Mouse (Mus musculus) ovary, postnatal 10 days (tissue): ENCODE measurements around the gene Mid1ip1.

Source experiments
- DNase-seq: peaks from one replicate; pipeline ENCODE4 v3.0.0; 2022; ENCODE audit warnings: low spot score

Gene Mid1ip1

DNA sequence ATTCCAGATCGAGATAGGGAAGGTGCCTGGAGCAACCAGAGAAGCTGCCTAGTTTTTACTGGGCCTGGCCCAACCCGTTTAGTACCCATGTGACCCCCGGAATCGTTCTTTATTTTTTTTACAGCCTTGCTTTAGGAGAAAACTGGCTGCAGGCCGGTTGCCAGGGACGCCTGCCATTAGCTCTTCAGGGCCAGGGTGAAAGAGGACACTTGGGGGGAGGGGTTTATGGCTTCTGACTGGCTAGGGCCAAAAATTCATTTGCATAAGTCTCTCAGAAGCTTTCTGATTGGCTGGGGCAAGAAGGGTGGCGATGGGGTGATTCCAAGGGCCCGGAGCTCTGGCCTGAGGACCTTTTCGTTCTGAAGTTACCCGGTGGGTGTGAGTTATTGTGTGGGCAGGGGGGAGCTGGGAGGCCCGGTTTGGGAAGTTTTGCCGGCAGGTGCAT lies at the start of gene Mid1ip1:
Gene Mid1ip1 (plus strand): TSS at position 318 of the 445 bp plus-strand sequence.
- DNase-seq: peak; percentile 34

DNA sequence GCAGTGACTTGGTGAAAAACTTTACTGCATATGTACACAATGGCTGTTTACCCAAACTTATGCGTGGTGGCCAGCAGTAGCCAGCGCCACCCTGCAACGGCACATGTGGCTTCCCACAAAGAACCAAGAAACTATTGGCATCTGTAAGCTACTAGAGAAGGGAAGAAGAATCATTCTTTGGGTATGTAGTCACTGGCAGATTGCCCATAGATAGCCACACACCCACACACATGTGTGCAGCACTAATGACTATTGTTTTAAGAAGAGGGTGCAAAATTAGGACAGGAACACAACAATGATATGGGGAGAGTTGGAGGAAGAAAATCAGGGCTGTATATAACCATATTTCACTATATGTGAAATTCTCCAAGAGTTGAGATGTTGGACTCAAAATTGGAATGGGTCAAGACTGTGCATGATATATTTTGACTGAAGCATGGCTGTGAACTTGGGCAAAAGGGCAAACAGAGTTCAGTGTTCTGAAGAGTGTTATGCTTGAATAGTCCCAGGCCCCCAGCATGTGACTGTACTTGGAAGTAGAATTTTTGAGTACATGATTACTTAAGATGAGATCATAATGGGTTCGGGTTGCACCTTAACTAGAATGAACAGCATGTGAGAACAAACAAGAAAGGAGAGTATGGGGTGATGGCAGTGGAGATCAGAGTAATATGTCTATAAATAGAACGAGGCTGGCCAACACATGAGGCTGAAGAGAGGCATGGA lies 20.2 kb upstream of the Mid1ip1 start:
- DNase-seq: no peak

DNA sequence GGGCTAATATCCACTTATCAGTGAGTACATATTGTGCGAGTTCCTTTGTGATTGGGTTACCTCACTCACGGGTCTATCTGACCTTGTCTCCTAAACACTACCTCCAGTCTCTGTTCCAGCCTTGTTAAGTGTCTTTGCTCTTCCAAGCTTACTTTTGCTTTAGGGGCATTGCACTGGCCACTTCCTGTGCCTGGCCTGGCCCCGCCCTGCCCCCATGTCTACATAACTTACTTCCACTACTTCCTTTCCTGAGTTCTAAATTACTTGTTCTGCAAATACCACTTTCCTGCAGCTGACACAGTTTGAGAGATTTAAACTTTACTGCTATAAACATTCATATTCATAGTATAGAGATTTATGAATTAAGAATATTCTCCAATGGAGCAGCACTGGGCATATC lies 8.1 kb upstream of the Mid1ip1 start:
- no peak for DNase-seq

DNA sequence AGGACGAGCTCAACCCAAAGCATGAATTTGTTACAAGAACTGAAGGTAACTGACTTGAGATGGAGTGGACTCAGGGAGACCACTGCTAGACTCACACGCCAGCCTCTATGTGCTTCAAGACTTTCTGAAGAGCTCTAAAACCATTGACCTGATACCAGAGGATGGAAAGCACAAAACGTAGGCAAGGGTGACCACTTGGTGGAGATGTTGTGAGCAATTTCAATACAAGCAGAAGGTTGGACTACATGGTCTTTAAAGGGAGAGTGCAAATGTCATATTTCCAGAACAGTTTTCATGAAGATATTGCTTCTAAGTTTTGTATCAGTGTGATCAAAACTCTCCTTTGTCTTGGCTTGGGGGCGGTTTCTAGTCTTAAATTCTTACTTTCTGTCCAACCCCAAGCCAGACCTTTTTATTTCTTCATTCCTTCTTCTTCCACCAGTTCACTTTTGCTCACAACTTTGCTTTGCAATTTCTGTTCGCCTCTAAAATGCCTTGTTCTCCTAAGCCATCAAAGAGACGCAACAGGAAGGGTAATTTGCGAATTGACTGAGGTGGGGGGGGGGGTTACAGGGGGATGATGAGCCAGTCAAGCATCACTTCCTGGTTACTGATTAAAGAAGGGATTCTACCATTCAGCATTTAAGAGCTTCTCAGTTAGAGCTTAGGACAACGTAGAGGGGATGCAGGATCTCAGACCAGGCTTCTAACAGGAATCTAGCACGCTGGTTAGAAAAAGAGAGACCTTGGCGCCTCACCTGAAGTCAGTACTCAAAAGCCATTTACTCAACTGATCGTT lies 775 bp upstream of the Mid1ip1 start:
- no peak for DNase-seq

DNA sequence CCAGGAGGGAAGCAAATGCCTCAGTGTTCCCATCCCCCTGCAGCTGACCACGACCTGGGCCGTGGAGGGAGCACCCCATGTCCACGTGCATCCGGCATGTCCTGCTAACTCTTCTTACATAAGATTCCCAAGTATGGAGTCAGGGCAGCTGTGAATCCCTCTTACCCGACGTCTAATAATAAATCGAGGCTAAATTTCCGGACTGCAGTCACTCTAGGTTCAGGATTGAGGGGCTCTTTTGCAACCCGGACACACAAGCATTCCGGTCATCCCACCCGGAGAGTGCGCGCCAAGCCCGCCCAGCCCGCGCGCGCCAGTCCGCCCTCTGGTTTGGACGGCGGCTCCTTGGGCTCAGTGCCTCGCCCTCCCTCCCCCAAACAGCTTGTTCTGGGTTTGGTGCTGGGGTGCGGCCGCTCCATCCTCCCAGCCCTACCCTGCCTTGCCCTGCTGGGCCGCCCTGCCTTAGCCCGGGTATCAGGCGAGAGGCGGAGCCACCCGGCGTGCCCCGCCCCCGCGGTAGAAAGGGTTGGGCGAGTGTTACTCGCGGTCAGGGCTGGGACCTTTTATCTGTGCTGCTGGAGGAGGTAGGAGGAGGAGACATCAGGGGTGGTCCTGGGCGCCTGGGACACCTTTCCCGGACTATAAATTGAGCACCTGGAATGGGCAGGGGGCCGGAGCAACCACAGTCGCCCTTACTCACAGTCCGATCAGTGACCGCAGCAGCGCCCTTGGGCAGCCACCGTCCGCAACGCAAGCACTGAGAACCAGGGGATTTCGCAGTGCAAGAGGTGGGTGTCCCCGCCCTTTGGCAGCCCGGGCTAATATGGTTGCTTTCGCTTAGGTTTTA lies 2.3 kb downstream of the Mid1ip1 start:
- DNase-seq: peak; percentile 56

DNA sequence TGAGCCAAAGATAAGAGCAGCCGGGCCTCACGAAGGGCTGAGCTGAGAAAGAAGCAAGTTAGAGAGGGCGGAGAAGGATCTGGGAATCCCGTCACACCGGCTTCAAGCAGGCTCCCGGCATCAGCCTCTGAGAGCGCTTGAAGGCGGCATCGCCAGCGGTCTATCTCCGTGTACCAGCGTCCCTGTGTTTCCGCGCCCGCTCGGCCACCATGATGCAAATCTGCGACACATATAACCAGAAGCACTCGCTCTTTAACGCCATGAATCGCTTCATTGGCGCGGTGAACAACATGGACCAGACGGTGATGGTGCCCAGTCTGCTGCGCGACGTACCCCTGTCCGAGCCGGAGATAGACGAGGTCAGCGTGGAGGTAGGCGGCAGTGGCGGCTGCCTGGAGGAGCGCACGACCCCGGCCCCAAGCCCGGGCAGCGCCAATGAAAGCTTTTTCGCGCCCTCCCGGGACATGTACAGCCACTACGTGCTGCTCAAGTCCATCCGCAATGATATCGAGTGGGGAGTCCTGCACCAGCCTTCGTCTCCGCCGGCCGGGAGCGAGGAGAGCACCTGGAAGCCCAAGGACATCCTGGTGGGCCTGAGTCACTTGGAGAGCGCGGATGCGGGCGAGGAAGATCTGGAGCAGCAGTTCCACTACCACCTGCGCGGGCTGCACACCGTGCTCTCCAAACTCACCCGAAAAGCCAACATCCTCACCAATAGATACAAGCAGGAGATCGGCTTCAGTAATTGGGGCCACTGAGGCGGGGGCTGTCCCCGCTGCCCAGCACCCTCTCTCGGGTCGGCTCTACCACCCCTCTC lies 3.4 kb downstream of the Mid1ip1 start:
- peak; percentile 10 for DNase-seq

DNA sequence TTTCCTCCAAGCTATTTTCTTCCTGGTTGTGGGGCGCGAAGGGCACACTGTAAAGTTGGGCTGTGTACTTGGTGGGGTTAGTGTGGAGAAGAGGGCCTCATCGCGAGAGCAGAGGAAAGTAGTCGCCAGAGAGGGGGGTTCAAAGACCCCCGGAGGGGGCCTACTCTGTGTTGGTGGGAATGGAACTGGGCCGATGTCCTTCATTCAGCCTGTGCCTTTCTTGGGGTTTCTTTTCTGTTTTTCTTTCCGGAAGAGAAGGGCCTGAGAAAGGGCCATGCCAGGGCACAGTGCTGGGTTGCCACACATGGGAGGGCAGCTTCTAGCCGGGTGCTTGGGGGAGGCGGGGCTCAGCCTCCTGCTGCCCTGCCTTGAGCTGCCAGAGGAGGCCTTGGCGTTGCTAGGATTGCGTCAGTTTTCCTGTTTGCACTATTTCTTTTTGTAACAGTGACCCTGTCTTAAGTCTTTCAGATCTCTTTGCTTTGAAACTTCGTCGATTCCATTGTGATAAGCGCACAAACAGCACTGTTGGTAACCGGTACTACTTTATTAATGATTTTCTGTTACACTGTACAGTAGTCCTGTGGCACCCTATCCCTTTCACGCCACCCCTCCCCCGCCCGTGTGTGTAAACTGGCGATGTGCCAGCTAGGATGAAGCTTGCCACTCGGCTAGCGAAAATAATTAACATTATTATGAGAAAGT lies 4.2 kb downstream of the Mid1ip1 start:
- peak; percentile 29 for DNase-seq

DNA sequence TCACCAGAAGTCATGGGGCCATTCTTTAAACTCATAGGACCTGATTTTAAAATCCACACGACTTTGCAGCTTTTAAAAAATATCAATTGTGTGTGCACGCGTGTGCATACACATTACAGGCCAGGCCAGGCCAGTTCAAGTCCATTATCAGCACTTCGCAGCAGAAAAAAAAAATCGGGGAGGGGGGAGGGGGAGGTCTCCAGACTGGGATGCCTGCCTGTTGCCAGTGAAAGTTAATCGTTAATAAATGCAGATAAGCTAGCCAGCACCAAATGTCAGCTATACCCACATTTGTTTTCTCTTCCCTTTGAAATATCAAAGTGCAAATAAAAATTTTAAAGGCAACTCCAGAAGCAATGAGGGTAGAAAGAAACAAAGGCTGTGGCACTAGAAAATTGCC lies 5.6 kb downstream of the Mid1ip1 start:
- DNase-seq: no peak

DNA sequence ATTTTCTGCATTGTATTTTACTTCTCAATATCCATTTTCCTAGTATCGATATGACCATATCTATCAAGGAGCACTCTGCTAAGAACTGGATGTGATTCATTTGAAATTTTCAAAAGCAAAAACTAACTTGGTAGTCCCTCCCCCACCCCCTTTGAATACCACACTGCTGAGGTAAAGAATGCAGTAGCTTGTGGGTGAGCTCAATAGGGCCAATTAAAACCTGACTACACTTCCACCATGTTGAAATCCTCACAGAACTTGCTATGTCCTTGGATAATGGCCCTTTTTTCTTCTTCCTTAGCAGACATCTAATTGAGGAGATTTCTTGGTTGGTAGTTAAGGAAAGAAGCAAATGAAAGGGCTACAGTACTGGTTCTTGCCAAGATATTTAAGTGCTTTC lies 9.8 kb downstream of the Mid1ip1 start:
- DNase-seq: no peak

DNA sequence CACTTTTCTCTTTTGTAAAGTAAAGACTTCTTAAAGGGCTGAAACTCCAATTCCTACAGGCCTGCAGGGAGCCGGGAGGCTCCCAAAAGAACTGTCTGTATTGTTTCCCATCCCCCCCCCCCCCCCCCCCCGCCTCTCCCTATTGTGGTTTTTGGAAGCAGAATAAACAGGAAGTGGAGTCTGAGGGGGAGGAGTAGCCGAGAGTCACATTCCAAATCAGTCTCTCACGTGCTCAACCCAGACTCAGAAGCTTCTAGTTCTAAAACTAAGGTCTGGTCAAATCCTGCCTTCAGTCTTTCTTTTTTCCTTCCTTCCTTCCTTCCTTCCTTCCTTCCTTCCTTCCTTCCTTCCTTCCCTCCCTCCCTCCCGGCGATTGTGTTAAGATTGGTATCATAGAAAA lies 14.7 kb downstream of the Mid1ip1 start:
- no peak for DNase-seq

DNA sequence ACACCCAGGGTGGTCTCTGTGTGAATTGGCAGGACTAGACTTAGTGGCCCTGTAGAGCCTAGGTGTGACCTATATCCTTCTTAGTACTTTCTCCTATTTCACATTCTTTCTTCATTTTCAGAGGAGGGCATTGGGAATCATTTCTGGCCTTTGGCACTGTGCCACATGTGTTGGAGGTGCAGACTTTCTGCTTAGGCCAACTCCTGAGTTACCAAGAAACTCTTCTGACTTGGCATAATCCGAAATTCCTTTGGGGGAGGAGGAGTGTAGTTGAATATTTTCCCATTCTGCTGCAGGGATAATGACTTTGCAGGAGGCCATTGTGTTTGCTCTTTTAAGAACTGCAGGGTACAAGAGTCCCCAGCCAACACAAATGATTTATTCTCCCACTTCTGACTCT lies 19.6 kb downstream of the Mid1ip1 start:
- DNase-seq: no peak

DNA sequence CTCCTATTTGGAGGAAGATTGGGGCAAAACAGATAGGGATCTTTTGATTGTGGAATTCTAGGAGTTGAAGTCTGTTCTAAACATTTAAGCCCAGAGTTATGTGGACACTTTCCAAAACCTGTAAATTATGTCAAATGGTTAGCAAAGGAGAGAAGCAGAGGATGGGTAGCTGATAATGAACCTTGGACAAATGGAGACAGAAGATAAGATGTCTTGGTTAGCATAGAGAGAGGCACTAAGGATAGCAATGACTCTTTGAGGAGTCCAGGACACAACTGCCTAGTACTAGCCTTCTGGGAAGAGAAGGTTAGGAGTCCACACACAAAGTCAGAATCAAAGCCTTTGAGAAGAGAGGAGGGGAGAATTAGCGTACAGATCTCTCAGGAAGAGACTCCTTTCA lies 20.1 kb downstream of the Mid1ip1 start:
- DNase-seq: no peak

DNA sequence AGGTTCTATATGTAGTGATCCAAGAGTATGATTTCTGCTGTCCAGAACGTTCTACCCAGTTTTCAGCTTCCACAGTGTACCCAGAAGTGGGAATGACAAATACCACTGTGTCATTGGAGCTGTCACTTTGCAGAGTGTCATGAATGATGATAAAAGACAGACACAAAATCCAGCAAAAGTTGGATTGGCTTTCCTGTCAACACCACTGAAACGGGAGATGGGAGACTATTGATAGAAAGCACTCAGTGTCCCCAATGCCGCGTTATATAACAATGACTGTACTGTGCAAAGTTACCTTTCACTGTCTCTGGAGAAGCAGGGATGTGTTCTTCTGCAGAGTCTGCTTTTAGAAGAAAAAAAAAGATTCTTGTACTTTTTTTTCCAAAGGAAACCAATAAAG lies 44.1 kb downstream of the Mid1ip1 start:
- DNase-seq: no peak

DNA sequence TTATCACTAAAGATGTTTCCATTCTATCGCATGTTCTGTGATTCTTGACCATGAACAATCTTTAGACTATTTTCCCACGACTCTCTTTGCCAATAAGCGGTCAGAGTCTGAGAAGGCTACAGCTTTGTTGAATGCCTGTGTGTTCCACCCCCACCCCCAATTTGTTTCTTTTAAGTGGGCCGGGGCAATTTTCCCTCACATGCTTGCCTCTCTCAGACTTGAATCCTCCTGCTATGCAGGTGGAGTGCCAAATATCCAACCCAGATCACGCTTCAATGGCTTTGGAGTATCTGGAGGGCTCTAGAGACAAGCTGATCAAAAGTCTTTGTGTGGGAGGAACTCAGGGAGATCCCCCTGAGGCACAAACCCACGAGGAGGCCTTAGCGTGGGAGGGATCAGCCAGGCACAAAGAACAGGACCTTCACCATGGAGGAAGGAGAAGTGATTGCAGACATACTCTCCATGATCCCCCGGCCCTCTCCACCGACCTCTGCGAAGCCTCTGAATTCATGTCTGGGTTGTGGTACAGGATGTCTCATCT lies 48.7 kb downstream of the Mid1ip1 start:
- no peak for DNase-seq
